In the genomic region with DNA sequence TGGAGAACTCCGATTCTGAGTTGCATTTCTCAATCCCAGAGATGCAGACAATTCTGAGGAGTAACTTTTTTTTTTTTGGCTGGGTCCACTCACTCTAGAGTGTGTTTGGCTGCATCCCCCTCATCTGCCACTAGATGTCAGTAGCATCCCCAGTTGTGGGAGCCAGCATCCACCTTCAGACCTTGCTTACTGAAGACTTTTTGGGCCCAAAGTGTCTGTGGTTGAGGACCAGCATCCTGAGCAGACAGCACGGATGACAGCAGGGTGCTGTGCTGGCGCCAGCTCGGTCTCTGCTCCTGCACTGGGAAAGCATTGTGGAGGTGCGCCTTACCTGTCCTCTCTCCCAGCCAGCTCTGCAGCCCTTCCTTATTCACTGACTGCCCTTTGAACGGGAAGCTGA, we compare ENCODE assay signal across 9 mouse cellular contexts. TPM values are rescaled to one million over a fixed set of nuclear protein-coding genes. Genes with fewer than 3 reads are reported as not detected.
DNase-seq lines count a peak whose midpoint lies in the region; ATAC-seq and TF ChIP-seq lines count a peak whose summit lies in the region.
"Had no signal": no experiment of that assay in that cellular context is flagged by ENCODE, and none has a peak within 500 bp of the region (broad histone marks: within the 10 kb centered on the region; RNA-seq: fewer than 3 reads in every experiment).

No protein-coding gene starts in this region.

- no peak for ATAC-seq in intestine, postnatal 0 days
- ATAC-seq in intestine, embryonic 15.5 days, result no peak
- ATAC-seq in hindbrain, embryonic 16.5 days, result peak; percentile 77; the same call in 1 of the 2 replicates

- H3K9ac ChIP-seq in intestine, postnatal 0 days (ENCODE audit: low read depth, low read length), result no peak overlapping the region
- H3K9ac ChIP-seq in intestine, embryonic 15.5 days, result no peak overlapping the region
- no peak overlapping the region for H3K9ac ChIP-seq in hindbrain, embryonic 16.5 days (ENCODE audit: low read depth, low read length)
- H3K9ac ChIP-seq: embryonic facial prominence, embryonic 12.5 days had no signal

- no peaks in the 10 kb centered on the region for H3K27me3 ChIP-seq in intestine, postnatal 0 days (replicated peaks; ENCODE audit: control insufficient read depth, insufficient read depth, low read length)
- H3K27me3 ChIP-seq in intestine, embryonic 15.5 days (replicated peaks), result no peaks in the 10 kb centered on the region
- no peaks in the 10 kb centered on the region for H3K27me3 ChIP-seq in hindbrain, embryonic 16.5 days (replicated peaks; ENCODE audit: control insufficient read depth, insufficient read depth, low read length)
- H3K27me3 ChIP-seq: embryonic facial prominence, embryonic 12.5 days had no signal

- peak; percentile 85 for TF ChIP-seq CTCF in intestine, postnatal 0 days (IDR thresholded peaks at IDR 0.05; ENCODE audit: low read depth)

- DNase-seq in adrenal gland, postnatal 10 days, result peak; percentile 70
- DNase-seq in embryo, embryonic 11 days, result peak; percentile 82
- DNase-seq in left cerebral cortex, postnatal 25 days (ENCODE audit: low spot score in 2 of 2), result peak; percentile 65 to 83
- DNase-seq in natural killer cell, adult 2 months (ENCODE audit: low spot score in 2 of 2), result peak; percentile 46 to 58
- DNase-seq in thymus, postnatal 10 days (ENCODE audit: low spot score in 2 of 2), result peak; percentile 9 to 59

- WGBS in intestine, postnatal 0 days, result 34% methylated on average over 6 of the region's 6 CpGs
- WGBS in intestine, embryonic 15.5 days, result 35% methylated on average over 6 of the region's 6 CpGs
- WGBS in hindbrain, embryonic 16.5 days, result 37% methylated on average over 6 of the region's 6 CpGs

- H3K27ac ChIP-seq in intestine, postnatal 0 days (ENCODE audit: low read depth, low read length), result no peak overlapping the region
- no peak overlapping the region for H3K27ac ChIP-seq in intestine, embryonic 15.5 days
- H3K27ac ChIP-seq in hindbrain, embryonic 16.5 days (ENCODE audit: low read depth, low read length), result no peak overlapping the region
- H3K27ac ChIP-seq: embryonic facial prominence, embryonic 12.5 days had no signal

- H3K36me3 ChIP-seq in intestine, postnatal 0 days (ENCODE audit: control insufficient read depth, insufficient read depth), result no peaks in the 10 kb centered on the region
- no peaks in the 10 kb centered on the region for H3K36me3 ChIP-seq in intestine, embryonic 15.5 days
- no peaks in the 10 kb centered on the region for H3K36me3 ChIP-seq in hindbrain, embryonic 16.5 days (ENCODE audit: control insufficient read depth, insufficient read depth, low read length)
- H3K36me3 ChIP-seq: embryonic facial prominence, embryonic 12.5 days had no signal

- no peaks in the 10 kb centered on the region for H3K4me1 ChIP-seq in intestine, postnatal 0 days (replicated peaks; ENCODE audit: control insufficient read depth, insufficient read depth, low read length)
- H3K4me1 ChIP-seq in intestine, embryonic 15.5 days (replicated peaks), result no peaks in the 10 kb centered on the region
- H3K4me1 ChIP-seq in hindbrain, embryonic 16.5 days (ENCODE audit: control insufficient read depth, insufficient read depth, low read depth, low read length), result no peaks in the 10 kb centered on the region
- H3K4me1 ChIP-seq: embryonic facial prominence, embryonic 12.5 days had no signal

- H3K4me2 ChIP-seq in intestine, postnatal 0 days (replicated peaks; ENCODE audit: low read depth), result no peak overlapping the region
- no peak overlapping the region for H3K4me2 ChIP-seq in intestine, embryonic 15.5 days (replicated peaks)
- H3K4me2 ChIP-seq in hindbrain, embryonic 16.5 days (ENCODE audit: low read length), result no peak overlapping the region
- H3K4me2 ChIP-seq: embryonic facial prominence, embryonic 12.5 days had no signal

- no peak overlapping the region for H3K4me3 ChIP-seq in intestine, postnatal 0 days (ENCODE audit: low read depth, low read length)
- no peak overlapping the region for H3K4me3 ChIP-seq in intestine, embryonic 15.5 days (replicated peaks)
- no peak overlapping the region for H3K4me3 ChIP-seq in hindbrain, embryonic 16.5 days (ENCODE audit: low read length)
- H3K4me3 ChIP-seq: embryonic facial prominence, embryonic 12.5 days had no signal

- intact Hi-C loops in left cerebral cortex, postnatal 25 days (cut with DNase I), result no loop called here

- no peaks in the 10 kb centered on the region for H3K9me3 ChIP-seq in intestine, postnatal 0 days (ENCODE audit: control insufficient read depth)
- no peaks in the 10 kb centered on the region for H3K9me3 ChIP-seq in intestine, embryonic 15.5 days
- no peaks in the 10 kb centered on the region for H3K9me3 ChIP-seq in hindbrain, embryonic 16.5 days (ENCODE audit: control insufficient read depth, low read length)
- H3K9me3 ChIP-seq: embryonic facial prominence, embryonic 12.5 days had no signal

RNA-seq across cellular contexts. Expression of gene Kcnab2, which starts 42.4 kb away (rescaled TPM):
- 1.1 and 2.0 TPM in 2 replicates for polyA plus RNA-seq in intestine, postnatal 0 days (2015; fragmentation: Nextera tagmentation; extraction: Ambion mirVana)
- polyA plus RNA-seq in intestine, embryonic 15.5 days (2015; fragmentation: Nextera tagmentation; extraction: Ambion mirVana), result 3.6 and 3.8 TPM in 2 replicates
- total RNA-seq in adrenal gland, postnatal 10 days (2021), result 10 to 100 TPM in 1 of 2 experiments, 1 to 10 TPM in 1; 8.1 to 12.0 TPM
- polyA plus RNA-seq in hindbrain, embryonic 16.5 days (2015; fragmentation: Nextera tagmentation; extraction: Ambion mirVana), result 33.2 and 33.5 TPM in 2 replicates
- total RNA-seq in left cerebral cortex, postnatal 25 days (2021), result 100 to 1,000 TPM; 319 to 332 TPM

RNA-seq across cellular contexts. Expression of gene Nphp4, which starts 43.6 kb away (rescaled TPM):
- 0.47 and 0.48 TPM in 2 replicates for polyA plus RNA-seq in intestine, postnatal 0 days (2015; fragmentation: Nextera tagmentation; extraction: Ambion mirVana)
- 1.7 TPM in 2 replicates for polyA plus RNA-seq in intestine, embryonic 15.5 days (2015; fragmentation: Nextera tagmentation; extraction: Ambion mirVana)
- total RNA-seq in adrenal gland, postnatal 10 days (2021), result 1 to 10 TPM; 3.0 to 4.3 TPM
- polyA plus RNA-seq in hindbrain, embryonic 16.5 days (2015; fragmentation: Nextera tagmentation; extraction: Ambion mirVana), result 5.5 and 6.2 TPM in 2 replicates
- total RNA-seq in left cerebral cortex, postnatal 25 days (2021), result 10 to 100 TPM; 18.3 to 21.4 TPM
